Mouse (Mus musculus): ENCODE measurements around the gene Camk1d. TPM values are rescaled to one million over a fixed set of nuclear protein-coding genes. Genes with fewer than 3 reads are reported as not detected.

Gene Camk1d
- polyA plus RNA-seq, 1 experiment from 2014 or later: 24.7 TPM

DNA sequence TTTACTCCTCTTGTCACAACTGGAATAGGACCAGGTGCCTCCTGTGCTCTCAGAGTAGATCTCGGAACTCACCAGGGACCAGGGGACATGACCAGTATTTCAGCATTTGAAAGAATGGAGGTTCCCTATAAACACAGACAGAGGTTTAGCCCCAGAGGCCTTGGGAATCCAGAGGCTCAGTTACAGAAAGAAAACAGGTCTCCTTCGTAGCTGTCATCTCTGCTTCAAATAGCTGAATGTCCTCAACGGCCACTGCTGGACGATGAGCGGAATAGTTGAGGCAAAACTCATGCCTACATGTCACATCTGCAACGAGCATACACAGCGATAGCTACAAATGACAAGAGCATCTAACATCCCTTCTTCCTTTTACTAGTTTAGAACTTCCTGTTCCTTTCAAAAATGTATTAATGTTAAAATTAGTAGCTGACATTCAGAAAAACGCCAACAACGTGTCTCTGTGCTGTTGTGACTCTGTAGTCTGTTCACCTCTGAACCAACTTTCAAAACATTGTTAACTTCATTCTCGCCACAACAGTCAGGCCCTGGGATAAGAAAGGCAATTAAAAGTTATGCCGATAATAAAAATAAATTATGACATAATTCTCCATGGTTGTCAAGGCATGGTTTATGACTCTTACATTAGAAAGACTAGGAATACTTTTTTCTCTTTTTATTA is 82.5 kb downstream of the Camk1d start:
- peak; percentile 47; the same call in 1 of the 2 replicates for ATAC-seq
- peaks cover 3% of the 10 kb centered on the region; the same call in 1 of the 2 replicates for H3K4me1 ChIP-seq (replicated peaks)
- WGBS: 71% methylated on average over 11 of the region's 11 CpGs
- no peak overlapping the region for H3K4me2 ChIP-seq (replicated peaks)
- no peaks in the 10 kb centered on the region for H3K36me3 ChIP-seq
- H3K9ac ChIP-seq: no peak overlapping the region
- no peaks in the 10 kb centered on the region for H3K27me3 ChIP-seq (replicated peaks)
- H3K4me3 ChIP-seq (replicated peaks): no peak overlapping the region
- H3K27ac ChIP-seq: 0 out of 2 replicates have a peak overlapping the region, but pooled peaks have one; percentile 4
- no peaks in the 10 kb centered on the region for H3K9me3 ChIP-seq

DNA sequence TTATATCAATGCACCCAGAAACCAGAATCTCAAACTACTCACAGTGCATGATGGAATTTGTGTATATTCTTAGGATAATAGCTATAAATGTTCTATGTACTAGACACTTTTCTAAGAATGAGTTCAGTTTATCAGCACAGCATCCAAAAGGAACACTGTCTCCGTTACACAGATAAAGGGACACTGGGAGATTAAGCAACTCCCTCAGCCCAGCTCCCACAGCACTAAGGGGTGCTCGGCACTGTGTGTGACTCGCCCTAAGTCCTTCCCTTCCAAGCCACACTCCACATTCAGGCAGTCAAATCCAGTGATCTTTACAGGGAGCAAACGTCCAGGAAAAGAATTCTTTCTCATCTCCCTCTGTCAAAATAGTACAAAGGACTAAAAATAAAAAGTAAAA is 83.6 kb downstream of the Camk1d start:
- ATAC-seq: no peak
- H3K4me3 ChIP-seq (replicated peaks): no peak overlapping the region
- H3K9me3 ChIP-seq: no peaks in the 10 kb centered on the region
- no peak overlapping the region for H3K4me2 ChIP-seq (replicated peaks)
- 48% methylated on average over 4 of the region's 4 CpGs for WGBS
- H3K27me3 ChIP-seq (replicated peaks): no peaks in the 10 kb centered on the region
- no peak overlapping the region for H3K9ac ChIP-seq
- no peak overlapping the region for H3K27ac ChIP-seq
- H3K4me1 ChIP-seq (replicated peaks): peaks cover 3% of the 10 kb centered on the region; the same call in 1 of the 2 replicates
- H3K36me3 ChIP-seq: no peaks in the 10 kb centered on the region

DNA sequence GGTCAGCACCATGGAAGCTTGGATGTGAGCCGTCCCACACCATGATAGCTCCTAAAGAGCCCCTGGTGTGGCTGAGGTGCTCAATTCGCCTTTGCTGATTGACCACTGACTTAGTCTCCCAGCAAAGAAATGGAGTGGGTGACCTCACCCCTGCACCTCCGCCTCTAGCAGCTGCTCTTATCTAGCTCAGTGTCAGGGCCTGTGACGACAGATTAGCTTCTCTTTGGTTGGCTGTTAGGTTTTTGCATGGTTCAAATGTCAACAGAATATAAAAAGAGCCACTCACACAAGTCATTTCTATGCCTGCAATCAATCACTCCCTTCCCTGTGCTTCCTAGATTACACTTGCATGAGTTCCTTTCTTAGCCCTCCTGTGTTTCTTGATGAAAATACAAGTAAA is 89.9 kb downstream of the Camk1d start:
- Histone ChIP-seq H3K36me3 (no peaks in the 10 kb centered on the region), H3K4me3 (replicated peaks) (no peak overlapping the region), H3K4me1 (replicated peaks) (no peaks in the 10 kb centered on the region), H3K4me2 (replicated peaks) (no peak overlapping the region), H3K27ac (no peak overlapping the region), H3K9ac (no peak overlapping the region), H3K27me3 (replicated peaks) (no peaks in the 10 kb centered on the region), H3K9me3 (no peaks in the 10 kb centered on the region)
- WGBS: 45% methylated on average over 4 of the region's 4 CpGs
- peak; percentile 66 for ATAC-seq

DNA sequence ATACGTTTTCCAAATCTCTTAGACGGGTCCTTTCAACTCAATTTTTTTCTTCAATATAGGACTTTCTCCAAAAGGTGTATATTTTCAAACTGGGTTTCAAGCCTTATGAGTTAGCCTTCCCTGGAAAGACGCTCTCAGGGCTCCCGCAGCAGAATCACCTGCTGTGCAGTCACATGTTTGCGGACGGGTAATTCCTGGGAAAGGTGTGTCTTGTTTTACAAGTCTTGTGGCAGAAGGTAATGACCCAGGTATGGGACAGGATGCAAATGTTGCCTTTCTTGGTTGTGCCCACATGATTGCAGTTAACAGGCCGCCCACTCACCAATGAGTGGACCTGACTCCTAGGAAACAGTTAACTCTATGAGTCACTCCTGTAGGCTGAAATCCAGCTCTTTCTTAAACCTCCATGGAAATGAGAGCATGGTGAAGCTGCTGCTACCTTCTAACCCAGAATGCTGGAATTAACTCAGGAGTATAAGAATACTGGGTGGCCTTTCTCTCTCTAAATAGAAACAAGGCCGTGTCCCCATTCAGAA is 95.9 kb downstream of the Camk1d start:
- Histone ChIP-seq H3K4me2 (replicated peaks) (no peak overlapping the region), H3K9me3 (no peaks in the 10 kb centered on the region), H3K9ac (no peak overlapping the region), H3K4me1 (replicated peaks) (peaks cover 19% of the 10 kb centered on the region), H3K27me3 (replicated peaks) (no peaks in the 10 kb centered on the region), H3K4me3 (replicated peaks) (no peak overlapping the region), H3K36me3 (no peaks in the 10 kb centered on the region), H3K27ac (peak overlapping the region; percentile 7)
- peak; percentile 85 for ATAC-seq
- WGBS: 73% methylated on average over 8 of the region's 8 CpGs

DNA sequence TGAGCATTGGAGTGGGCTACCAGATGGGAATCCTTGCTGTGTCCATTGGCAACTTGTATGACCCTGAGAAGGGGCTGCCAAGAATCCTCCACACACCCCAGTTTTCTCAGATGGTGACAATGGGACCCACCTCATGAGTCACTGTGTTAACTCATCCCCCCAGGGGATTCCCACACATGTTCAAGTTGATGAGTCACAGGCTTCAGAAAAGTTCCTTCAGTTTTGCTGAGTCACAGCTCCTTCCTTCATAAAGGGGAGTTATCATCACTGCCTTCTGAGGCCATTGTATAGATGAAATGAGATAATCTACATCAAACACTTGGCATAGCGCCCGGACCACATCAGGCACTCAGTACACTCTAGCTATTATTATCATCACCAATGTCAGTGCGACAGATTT is 99.4 kb downstream of the Camk1d start:
- H3K4me2 ChIP-seq (replicated peaks): no peak overlapping the region
- no peaks in the 10 kb centered on the region for H3K9me3 ChIP-seq
- ATAC-seq: peak; percentile 66
- 57% methylated on average over 3 of the region's 3 CpGs for WGBS
- peak overlapping the region; percentile 86 for H3K27ac ChIP-seq
- no peaks in the 10 kb centered on the region for H3K27me3 ChIP-seq (replicated peaks)
- no peak overlapping the region; the same call in 1 of the 2 replicates for H3K9ac ChIP-seq
- H3K36me3 ChIP-seq: no peaks in the 10 kb centered on the region
- no peak overlapping the region for H3K4me3 ChIP-seq (replicated peaks)
- H3K4me1 ChIP-seq (replicated peaks): peaks cover 36% of the 10 kb centered on the region

DNA sequence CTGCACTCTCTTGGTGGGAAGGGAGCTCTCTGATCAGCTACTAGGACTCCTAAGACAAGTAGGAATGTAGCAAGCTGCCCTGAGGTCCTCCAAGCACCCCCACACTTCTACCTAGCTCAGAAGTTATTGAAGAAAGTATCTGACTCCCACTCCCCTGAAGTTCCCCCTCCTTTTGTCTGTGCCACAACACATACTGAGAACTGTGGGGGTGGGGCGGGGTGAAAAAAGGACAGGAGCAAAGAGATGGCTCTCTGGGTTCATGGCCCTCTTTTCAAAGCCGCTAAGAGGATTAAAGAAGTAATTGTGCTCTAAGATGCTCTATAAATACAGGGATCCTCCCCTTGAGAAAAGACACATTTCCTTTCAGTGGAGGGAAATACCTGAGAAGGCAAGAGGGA is 100.0 kb downstream of the Camk1d start:
- Histone ChIP-seq H3K36me3 (no peaks in the 10 kb centered on the region), H3K9ac (no peak overlapping the region; the same call in 1 of the 2 replicates), H3K27ac (peak overlapping the region; percentile 86), H3K4me2 (replicated peaks) (no peak overlapping the region), H3K27me3 (replicated peaks) (no peaks in the 10 kb centered on the region), H3K9me3 (no peaks in the 10 kb centered on the region), H3K4me3 (replicated peaks) (no peak overlapping the region), H3K4me1 (replicated peaks) (peaks cover 36% of the 10 kb centered on the region)
- 56% methylated on average over 2 of the region's 2 CpGs for WGBS
- no peak for ATAC-seq

DNA sequence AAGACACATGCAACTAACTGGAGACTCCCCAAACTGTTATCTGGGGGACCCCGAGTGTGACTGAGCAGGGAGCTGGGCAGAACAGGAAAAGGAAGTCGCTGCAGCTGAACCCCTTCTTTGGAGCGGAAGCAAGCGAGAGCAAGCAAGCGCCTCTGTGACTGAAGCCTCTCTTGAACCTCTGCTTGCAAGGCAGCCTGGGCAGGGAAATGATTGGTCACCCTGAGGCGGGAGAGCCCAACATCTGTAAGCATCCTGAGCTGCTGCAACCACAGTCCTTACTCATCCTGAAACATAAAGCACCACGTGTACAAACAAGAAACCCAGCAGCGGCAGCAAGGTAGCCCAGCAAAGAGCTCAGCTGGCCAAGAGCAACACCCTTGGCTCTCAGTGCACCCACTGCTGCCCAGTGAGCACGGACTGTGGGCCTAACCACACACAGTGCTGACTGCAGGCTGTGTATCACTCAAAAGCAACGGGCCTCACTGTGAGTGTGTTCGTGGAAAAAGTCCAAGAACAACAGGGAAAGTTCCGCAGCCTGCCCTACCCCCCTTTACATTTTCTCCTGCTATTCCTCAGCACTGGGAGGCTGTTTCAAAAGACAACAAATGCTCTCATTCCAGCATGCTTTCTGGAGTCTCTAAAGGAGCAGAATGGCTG is 100.5 kb downstream of the Camk1d start:
- peak overlapping the region; percentile 86 for H3K27ac ChIP-seq
- H3K27me3 ChIP-seq (replicated peaks): no peaks in the 10 kb centered on the region
- peak; percentile 42 for ATAC-seq
- H3K9me3 ChIP-seq: no peaks in the 10 kb centered on the region
- H3K9ac ChIP-seq: no peak overlapping the region
- peaks cover 32% of the 10 kb centered on the region for H3K4me1 ChIP-seq (replicated peaks)
- no peak overlapping the region for H3K4me3 ChIP-seq (replicated peaks)
- 38% methylated on average over 12 of the region's 12 CpGs for WGBS
- no peaks in the 10 kb centered on the region for H3K36me3 ChIP-seq
- H3K4me2 ChIP-seq (replicated peaks): peak overlapping the region; percentile 7; the same call in 1 of the 2 replicates

DNA sequence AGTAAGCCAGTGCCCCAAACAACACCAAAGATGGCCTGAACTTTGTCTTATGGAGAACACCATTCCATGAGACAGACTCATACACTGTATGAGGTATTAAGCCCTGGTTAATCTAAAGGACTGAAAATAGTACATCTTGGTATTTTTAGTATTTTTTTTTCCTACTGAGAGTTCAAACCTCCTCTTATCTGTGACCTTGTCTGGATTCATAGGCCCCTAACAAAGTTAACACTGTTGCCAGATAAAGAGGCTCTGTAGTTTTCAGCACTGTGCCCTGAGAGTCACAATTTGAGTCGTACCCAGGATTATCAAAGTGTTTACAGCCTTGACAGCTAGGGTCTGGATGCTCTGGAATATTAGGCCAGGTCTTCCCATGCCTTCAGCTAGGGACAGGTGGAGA is 102.7 kb downstream of the Camk1d start:
- 38% methylated on average over 1 of the region's 1 CpGs for WGBS
- Histone ChIP-seq H3K36me3 (no peaks in the 10 kb centered on the region), H3K4me2 (replicated peaks) (no peak overlapping the region)

DNA sequence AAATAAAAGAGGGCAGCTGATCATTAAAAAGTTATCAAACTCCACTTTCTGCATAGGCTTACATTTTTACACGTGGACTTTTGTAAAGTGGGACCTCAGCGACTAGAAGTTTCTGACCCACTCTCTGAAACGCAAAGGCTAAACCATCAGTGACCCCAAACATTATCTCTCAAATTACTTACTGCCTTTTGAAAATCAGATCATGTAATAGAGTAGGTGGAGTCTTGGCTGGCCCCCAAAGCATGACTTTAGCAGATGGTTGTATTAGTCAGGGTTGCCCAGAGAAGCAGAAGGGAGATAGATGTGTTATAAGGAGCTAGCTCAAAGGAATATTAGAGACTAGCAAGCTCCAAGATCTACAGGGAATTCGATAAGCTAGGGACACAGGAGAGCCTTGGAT is 103.8 kb downstream of the Camk1d start:
- 75% methylated on average over 4 of the region's 4 CpGs for WGBS
- Histone ChIP-seq H3K9ac (no peak overlapping the region), H3K4me3 (replicated peaks) (no peak overlapping the region), H3K4me2 (replicated peaks) (no peak overlapping the region), H3K4me1 (replicated peaks) (peaks cover 36% of the 10 kb centered on the region), H3K27ac (no peak overlapping the region), H3K9me3 (no peaks in the 10 kb centered on the region), H3K36me3 (no peaks in the 10 kb centered on the region), H3K27me3 (replicated peaks) (no peaks in the 10 kb centered on the region)
- ATAC-seq: no peak

More for the DNA sequence above, 102.7 kb downstream of the Camk1d start:
- no peak for ATAC-seq
- Histone ChIP-seq H3K27ac (no peak overlapping the region), H3K4me1 (replicated peaks) (peaks cover 31% of the 10 kb centered on the region), H3K27me3 (replicated peaks) (no peaks in the 10 kb centered on the region), H3K9me3 (no peaks in the 10 kb centered on the region), H3K4me3 (replicated peaks) (no peak overlapping the region), H3K9ac (no peak overlapping the region)

DNA sequence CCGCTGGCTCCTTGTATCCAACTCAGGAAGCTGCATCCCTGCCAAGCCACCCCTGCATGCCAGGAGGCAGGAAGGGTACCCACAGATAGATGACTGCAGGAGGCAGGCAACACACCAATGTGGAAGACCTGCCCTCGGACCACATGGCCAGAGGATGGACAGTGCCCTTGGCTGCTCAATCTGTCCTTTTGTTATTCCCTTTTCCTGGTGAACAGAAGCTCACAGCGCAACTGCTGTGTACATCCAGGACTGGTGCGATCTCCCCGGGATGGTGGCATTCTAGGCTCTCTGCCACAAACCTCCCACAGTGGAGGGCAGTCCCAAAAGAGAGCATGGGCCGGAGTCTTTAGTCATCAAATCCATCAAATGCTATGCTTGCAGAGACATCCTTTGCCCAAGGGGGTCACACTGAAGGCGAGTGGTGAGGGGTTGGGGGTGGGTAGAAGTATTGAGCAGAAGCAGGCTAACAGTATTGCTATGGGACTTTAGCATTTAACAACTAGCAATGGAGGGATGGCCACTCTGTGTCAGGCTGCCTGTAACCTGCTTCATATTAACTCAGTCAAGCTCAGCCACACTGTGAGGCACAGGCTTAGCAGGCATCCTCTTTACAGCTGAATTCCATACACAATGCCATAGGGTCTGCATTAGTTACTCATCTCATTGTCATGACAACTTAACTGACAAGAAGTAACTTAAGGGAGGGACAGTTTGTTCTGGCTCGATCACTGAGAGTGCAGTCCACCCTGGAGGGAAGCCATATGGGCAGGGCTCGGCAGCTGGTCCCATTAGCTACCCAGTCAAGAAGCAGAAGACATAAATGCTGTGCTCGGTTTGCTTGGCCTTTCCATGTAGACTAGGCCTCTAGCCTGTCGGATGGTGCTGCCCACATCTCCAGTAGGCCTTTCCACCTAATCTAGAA is 106.1 kb downstream of the Camk1d start:
- Histone ChIP-seq H3K4me2 (replicated peaks) (no peak overlapping the region), H3K9me3 (no peaks in the 10 kb centered on the region), H3K4me3 (replicated peaks) (no peak overlapping the region), H3K9ac (no peak overlapping the region), H3K27me3 (replicated peaks) (no peaks in the 10 kb centered on the region), H3K36me3 (no peaks in the 10 kb centered on the region), H3K4me1 (replicated peaks) (peaks cover 19% of the 10 kb centered on the region), H3K27ac (no peak overlapping the region)
- no peak for ATAC-seq
- WGBS: 83% methylated on average over 11 of the region's 11 CpGs

DNA sequence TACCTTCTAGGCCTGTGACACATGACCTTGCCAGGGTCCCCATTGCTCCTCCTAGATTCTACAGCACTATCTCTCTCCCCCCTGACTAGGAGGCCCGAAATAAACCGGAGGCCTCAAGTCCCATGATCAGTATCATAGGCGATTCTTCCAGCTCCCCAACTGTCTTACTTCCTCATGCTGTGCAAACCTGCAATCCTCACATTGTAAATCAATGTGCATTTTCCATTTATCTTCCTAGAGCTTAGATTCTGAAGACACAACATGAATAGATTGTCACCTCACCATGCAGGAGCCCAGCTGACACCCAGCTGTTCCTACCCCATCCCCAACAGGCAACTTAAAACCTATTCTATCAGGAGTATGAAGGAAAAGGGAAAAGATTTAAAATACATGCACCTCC is 108.5 kb downstream of the Camk1d start:
- no peak overlapping the region for H3K4me2 ChIP-seq (replicated peaks)

DNA sequence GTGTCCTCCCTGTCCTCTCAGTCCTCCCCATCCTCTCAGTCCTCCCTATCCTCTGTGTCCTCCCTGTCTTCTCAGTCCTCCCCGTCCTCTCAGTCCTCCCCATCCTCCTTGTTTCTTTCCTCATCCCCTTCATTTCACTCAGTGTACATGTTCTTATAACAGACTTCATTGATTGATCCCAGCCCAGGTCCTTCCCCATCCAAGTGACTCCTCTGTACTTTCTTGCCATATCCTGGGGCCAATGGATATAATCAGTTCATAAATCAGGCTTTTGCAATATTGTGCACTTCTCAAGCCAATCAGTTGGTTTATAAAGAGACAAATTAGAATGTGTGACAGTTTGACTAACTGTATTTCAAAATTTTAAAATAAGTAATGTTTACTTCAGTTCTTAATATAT is 112.3 kb downstream of the Camk1d start:
- no peak for ATAC-seq
- Histone ChIP-seq H3K9me3 (no peaks in the 10 kb centered on the region), H3K27me3 (replicated peaks) (no peaks in the 10 kb centered on the region), H3K4me1 (replicated peaks) (peaks cover 19% of the 10 kb centered on the region), H3K27ac (peak overlapping the region; percentile 83), H3K9ac (no peak overlapping the region), H3K36me3 (no peaks in the 10 kb centered on the region), H3K4me3 (replicated peaks) (no peak overlapping the region), H3K4me2 (replicated peaks) (peak overlapping the region; percentile 38)
- 56% methylated on average over 1 of the region's 1 CpGs for WGBS

More for the DNA sequence above, 108.5 kb downstream of the Camk1d start:
- Histone ChIP-seq H3K4me1 (replicated peaks) (peaks cover 12% of the 10 kb centered on the region), H3K36me3 (no peaks in the 10 kb centered on the region), H3K4me3 (replicated peaks) (no peak overlapping the region), H3K27me3 (replicated peaks) (no peaks in the 10 kb centered on the region), H3K9me3 (no peaks in the 10 kb centered on the region), H3K27ac (peak overlapping the region; percentile 17; the same call in 1 of the 2 replicates), H3K9ac (no peak overlapping the region)
- ATAC-seq: peak; percentile 27; the same call in 1 of the 2 replicates
- 69% methylated on average over 3 of the region's 3 CpGs for WGBS
